Mouse (Mus musculus) CH12.LX (cell line): ENCODE data around the gene Tk1. TPM values are rescaled to one million over a fixed set of nuclear protein-coding genes. Genes with fewer than 3 reads are reported as not detected.

Experiments
- DNase-seq: peaks from one replicate; pipeline ENCODE4 v3.0.0-alpha.2; 2013; ENCODE audit errors: extremely low read depth
- H3K27ac ChIP-seq: 2 replicates; pipeline ENCODE4 v1.5.1; 2012; ENCODE audit warnings: low read depth, mild to moderate bottlenecking, control low read depth, moderate library complexity; ENCODE audit not compliant: insufficient read depth
- H3K27me3 ChIP-seq: replicated peaks from 2 replicates; pipeline ENCODE3; 2012; ENCODE audit warnings: inconsistent platforms
- H3K36me3 ChIP-seq, 2 experiments: replicated peaks in 1 of 2; 2 replicates each; pipeline versions ENCODE3 to v1.6.1; 2012; ENCODE audit warnings: inconsistent platforms in 1 of 2, low read length in 1 of 2, mild to moderate bottlenecking in 1 of 2, mixed read lengths in 1 of 2, moderate library complexity in 1 of 2; ENCODE audit not compliant: control insufficient read depth in 1 of 2, insufficient read depth in 1 of 2
- H3K4me1 ChIP-seq, 2 experiments: 2 replicates each; pipeline ENCODE4 v1.6.1; 2012; ENCODE audit warnings: inconsistent platforms in 1 of 2, moderate library complexity in 1 of 2; ENCODE audit not compliant: insufficient read depth in 2 of 2, control insufficient read depth in 1 of 2
- H3K4me2 ChIP-seq: 2 replicates; pipeline ENCODE4 v1.6.1; 2012; ENCODE audit warnings: low read depth, mild to moderate bottlenecking, control low read depth; ENCODE audit not compliant: poor library complexity, insufficient read depth, severe bottlenecking
- H3K4me3 ChIP-seq, 3 experiments: fragments of 150-350 bp in 1 of 3; sonication (generic) in 1 of 3; replicated peaks in 1 of 3; 2 replicates each; pipeline versions ENCODE3 to v1.5.1; 2011 to 2012; ENCODE audit warnings: low read depth in 2 of 3, low read length in 2 of 3, mild to moderate bottlenecking in 2 of 3, moderate library complexity in 2 of 3, control low read depth in 1 of 3, improper control_type of control experiment in 1 of 3, inconsistent platforms in 1 of 3, mixed read lengths in 1 of 3; ENCODE audit not compliant: poor library complexity in 1 of 3
- H3K79me2 ChIP-seq: replicated peaks from 2 replicates; pipeline ENCODE4 v1.6.1; 2012; ENCODE audit warnings: mild to moderate bottlenecking, moderate library complexity; ENCODE audit not compliant: control insufficient read depth, poor library complexity, insufficient read depth, severe bottlenecking; ENCODE audit errors: extremely low read depth
- H3K9ac ChIP-seq: 2 replicates; pipeline ENCODE4 v1.6.1; 2012; ENCODE audit warnings: low read depth, mild to moderate bottlenecking, control low read depth, moderate library complexity; ENCODE audit not compliant: insufficient read depth
- H3K9me3 ChIP-seq: replicated peaks from 2 replicates; pipeline ENCODE3; 2012; ENCODE audit warnings: low read length, inconsistent platforms, mixed read lengths
- E2F4 ChIP-seq: IDR thresholded peaks from 2 replicates; pipeline ENCODE4 v1.6.1; 2011; ENCODE audit warnings: low read depth, low read length, improper control_type of control experiment; ENCODE audit not compliant: insufficient replicate concordance
- ELF1 ChIP-seq: IDR thresholded peaks from 2 replicates; pipeline ENCODE4 v1.6.1; 2014; ENCODE audit warnings: low read depth, mild to moderate bottlenecking, inconsistent platforms, low read length, improper control_type of control experiment
- GABPA ChIP-seq: IDR thresholded peaks from 2 replicates; pipeline ENCODE4 v1.6.1; 2012; ENCODE audit warnings: low read depth, low read length, improper control_type of control experiment, inconsistent platforms; ENCODE audit not compliant: insufficient replicate concordance
- JUN ChIP-seq: IDR thresholded peaks from 2 replicates; pipeline ENCODE4 v1.6.1; 2011; ENCODE audit warnings: low read depth, mild to moderate bottlenecking, low read length, improper control_type of control experiment, moderate library complexity; ENCODE audit not compliant: insufficient read depth
- KAT2A ChIP-seq: IDR thresholded peaks from 2 replicates; pipeline ENCODE4 v1.6.1; 2012; ENCODE audit warnings: low read length, improper control_type of control experiment, inconsistent platforms; ENCODE audit not compliant: insufficient replicate concordance
- MAFK ChIP-seq: IDR thresholded peaks from 2 replicates; pipeline ENCODE4 v1.6.1; 2011; ENCODE audit warnings: low read length, improper control_type of control experiment; ENCODE audit not compliant: insufficient replicate concordance
- MAZ ChIP-seq: IDR thresholded peaks from 2 replicates; pipeline ENCODE4 v1.6.1; 2012; ENCODE audit warnings: low read depth, mild to moderate bottlenecking, inconsistent platforms, low read length, improper control_type of control experiment, moderate library complexity
- MEF2A ChIP-seq: IDR thresholded peaks from 2 replicates; pipeline ENCODE4 v1.6.1; 2014; ENCODE audit warnings: low read depth, mild to moderate bottlenecking, inconsistent platforms, low read length, improper control_type of control experiment, borderline replicate concordance
- NELFE ChIP-seq: IDR thresholded peaks from 2 replicates; pipeline ENCODE4 v1.6.1; 2011; ENCODE audit warnings: low read depth, low read length, improper control_type of control experiment
- NRF1 ChIP-seq: IDR thresholded peaks from 2 replicates; pipeline ENCODE4 v1.6.1; 2014; ENCODE audit warnings: low read depth, mild to moderate bottlenecking, inconsistent platforms, low read length, improper control_type of control experiment, moderate library complexity
- PAX5 ChIP-seq: IDR thresholded peaks from 2 replicates; pipeline ENCODE4 v1.6.1; 2012; ENCODE audit warnings: low read length, inconsistent platforms, mixed read lengths
- POLR2A ChIP-seq: IDR thresholded peaks from 2 replicates; pipeline ENCODE4 v1.6.1; 2011; ENCODE audit warnings: low read depth, mild to moderate bottlenecking, improper control_type of control experiment, low read length
- POLR2AphosphoS2 ChIP-seq: IDR thresholded peaks from 2 replicates; pipeline ENCODE4 v1.6.1; 2011; ENCODE audit warnings: low read depth, low read length, improper control_type of control experiment
- RAD21 ChIP-seq: IDR thresholded peaks from 2 replicates; pipeline ENCODE4 v1.6.1; 2011; ENCODE audit warnings: low read depth, mild to moderate bottlenecking, low read length, improper control_type of control experiment, moderate library complexity
- RCOR1 ChIP-seq: conservative IDR thresholded peaks from 2 replicates; pipeline ENCODE4 v1.6.1; 2012; ENCODE audit warnings: low read depth, mild to moderate bottlenecking, inconsistent platforms, low read length, improper control_type of control experiment
- SIN3A ChIP-seq: IDR thresholded peaks from 2 replicates; pipeline ENCODE4 v1.6.1; 2012; ENCODE audit warnings: low read length, improper control_type of control experiment, inconsistent platforms
- SMC3 ChIP-seq: IDR thresholded peaks from 2 replicates; pipeline ENCODE4 v1.6.1; 2011; ENCODE audit warnings: low read depth, low read length, improper control_type of control experiment
- TBP ChIP-seq: conservative IDR thresholded peaks from 2 replicates; pipeline ENCODE4 v1.6.1; 2011; ENCODE audit warnings: low read depth, low read length, improper control_type of control experiment
- UBTF ChIP-seq: IDR thresholded peaks from 2 replicates; pipeline ENCODE4 v1.6.1; 2012; ENCODE audit warnings: low read depth, mild to moderate bottlenecking, inconsistent platforms, low read length, improper control_type of control experiment, moderate library complexity
- ZMIZ1 ChIP-seq: IDR thresholded peaks from 2 replicates; pipeline ENCODE4 v1.6.1; 2012; ENCODE audit warnings: low read depth, mild to moderate bottlenecking, inconsistent platforms, low read length, improper control_type of control experiment
- dilution Hi-C: fragments of 300-500 bp; cut with MboI; formaldehyde crosslinking; loops from 2 replicates; pipeline ENCODE4 v1.14.3; 2020; ENCODE audit warnings: low sequenced_read_pairs; ENCODE audit not compliant: extremely low pct_unique_long_range_greater_than_20kb, extremely low pct_ligation_motif_present
- in situ Hi-C: fragments of 300-500 bp; cut with MboI; formaldehyde crosslinking; loops from 3 replicates; pipeline ENCODE4 v1.14.3; 2019; ENCODE audit warnings: low sequenced_read_pairs, low pct_ligation_motif_present, low pct_unique_long_range_greater_than_20kb, mixed read lengths
- polyA plus RNA-seq: library from polyadenylated mRNA; unstranded; fragments of >175 nt; gene quantifications from 2 replicates; pipeline ENCODE4 v1.2.1, GENCODE M21; 2012; ENCODE audit warnings: low read depth; ENCODE audit not compliant: insufficient read length
- total RNA-seq, 2 experiments: library from RNA; depleted of rRNA; stranded (reverse); fragments of 300-350 nt in 1 of 2; fragments of >200 nt in 1 of 2; gene quantifications; 2 replicates each; pipeline ENCODE4 v1.2.3; 2012 to 2014

Tk1 gene
- total and polyA plus RNA-seq, 3 experiments: 146 to 235 (median 179) TPM

DNA sequence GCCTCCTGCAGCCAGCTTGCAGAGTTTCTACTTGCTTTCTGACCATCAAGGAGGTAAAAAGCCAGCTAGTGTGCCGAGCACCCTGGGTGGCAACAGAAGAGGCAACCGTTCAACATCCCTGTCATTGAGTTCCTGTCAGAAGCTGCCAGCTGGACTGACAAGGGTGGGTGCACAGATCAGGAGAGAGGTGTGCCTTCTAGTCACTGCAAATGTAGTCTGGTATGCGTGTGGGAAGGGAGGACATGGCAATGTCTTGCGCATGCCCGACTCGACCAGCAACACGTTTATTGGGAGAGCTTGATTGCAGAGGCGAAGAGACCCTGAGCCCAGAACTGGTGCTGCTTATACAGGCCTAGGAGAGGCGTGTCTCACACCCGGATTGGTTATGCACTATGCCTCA is 31.6 kb upstream of the Tk1 start:
- Histone ChIP-seq H3K4me1 (peaks cover 0 to 5% of the 10 kb centered on the region in 2 experiments; a peak in 1 of 4 replicates), H3K4me3 (no peak overlapping the region), H3K27me3 (no peaks in the 10 kb centered on the region), H3K4me2 (no peak overlapping the region), H3K9ac (no peak overlapping the region), H3K36me3 (peaks cover 43 to 66% of the 10 kb centered on the region in 2 experiments), H3K79me2 (peaks cover 4% of the 10 kb centered on the region; the same call in 1 of the 2 replicates), H3K9me3 (peaks cover 13% of the 10 kb centered on the region), H3K27ac (no peak overlapping the region)
- DNase-seq: no peak
- in situ Hi-C loops (no loop called here), dilution Hi-C loops (no loop called here)
- TF ChIP-seq RAD21: no peak
- 0 out of 2 replicates have a peak, but pooled peaks have one; percentile 5 for TF ChIP-seq POLR2AphosphoS2
- 0 out of 2 replicates have a peak, but pooled peaks have one; percentile 10 for TF ChIP-seq POLR2A

- in situ Hi-C loops (no loop called here), dilution Hi-C loops (no loop called here)
- H3K36me3 ChIP-seq: peaks cover 48 to 79% of the 10 kb centered on the region in 2 experiments
Observed at GRCm38 (mm10) chr11:117855975-117856374, 30.1 kb upstream of the Tk1 start.

DNA sequence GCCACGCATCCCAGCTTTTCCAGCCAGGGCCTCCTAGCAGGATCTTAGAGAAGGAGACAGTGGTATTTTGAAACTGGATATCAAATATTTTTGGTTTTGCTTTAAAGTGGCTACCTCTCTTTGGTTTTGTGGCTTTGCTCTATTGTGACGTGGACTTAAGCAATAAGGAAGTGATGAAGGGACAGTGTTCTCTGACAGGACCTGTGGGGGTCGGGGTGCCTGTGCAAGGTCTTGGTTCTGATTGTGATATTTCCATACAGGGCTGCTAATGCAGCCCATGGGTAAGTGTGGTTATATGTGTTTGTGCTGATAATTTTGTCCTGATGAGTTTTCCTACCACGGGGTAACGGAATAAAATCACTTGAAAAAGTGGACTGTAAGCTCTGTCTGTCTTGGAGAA is 29.5 kb upstream of the Tk1 start:
- no peak overlapping the region for H3K27ac ChIP-seq
- H3K4me2 ChIP-seq: no peak overlapping the region
- peaks cover 13% of the 10 kb centered on the region for H3K9me3 ChIP-seq
- no peak for DNase-seq
- H3K27me3 ChIP-seq: no peaks in the 10 kb centered on the region
- H3K4me3 ChIP-seq: no peak overlapping the region
- dilution Hi-C loops (no loop called here), in situ Hi-C loops (no loop called here)
- no peak overlapping the region for H3K9ac ChIP-seq
- TF ChIP-seq SIN3A: no peak
- TF ChIP-seq MAFK: no peak
- TF ChIP-seq RCOR1: no peak
- no peak for TF ChIP-seq ELF1
- TF ChIP-seq NRF1: no peak
- no peak for TF ChIP-seq RAD21
- TF ChIP-seq NELFE: no peak
- TF ChIP-seq PAX5: no peak
- no peak for TF ChIP-seq SMC3
- no peak for TF ChIP-seq TBP
- TF ChIP-seq UBTF: no peak
- TF ChIP-seq ZMIZ1: no peak
- TF ChIP-seq JUN: no peak
- TF ChIP-seq MEF2A: no peak
- no peak for TF ChIP-seq GABPA
- no peak for TF ChIP-seq MAZ
- TF ChIP-seq E2F4: no peak
- no peak for TF ChIP-seq KAT2A
- peaks cover 48 to 81% of the 10 kb centered on the region in 2 experiments for H3K36me3 ChIP-seq
- peaks cover 2 to 17% of the 10 kb centered on the region in 2 experiments for H3K4me1 ChIP-seq
- H3K79me2 ChIP-seq: peaks cover 25% of the 10 kb centered on the region

More at GRCm38 (mm10) chr11:117855975-117856374, 30.1 kb upstream of the Tk1 start:
- TF ChIP-seq MEF2A (no peak), UBTF (no peak), MAFK (peak; percentile 93)
- no peak for DNase-seq
- no peaks in the 10 kb centered on the region for H3K27me3 ChIP-seq
- peaks cover 19% of the 10 kb centered on the region for H3K79me2 ChIP-seq
- H3K9me3 ChIP-seq: peaks cover 13% of the 10 kb centered on the region
- H3K4me3 ChIP-seq: no peak overlapping the region
- H3K9ac ChIP-seq: no peak overlapping the region
- no peak overlapping the region for H3K27ac ChIP-seq
- peaks cover 0 to 12% of the 10 kb centered on the region in 2 experiments; a peak in 2 of 4 replicates for H3K4me1 ChIP-seq
- no peak overlapping the region for H3K4me2 ChIP-seq
